Mouse (Mus musculus): ENCODE measurements around the gene Cry2.
A peak's percentile ranks its signal among the peaks of the same experiment; 100 is the strongest.

Cry2 gene

GRCm38 (mm10) chr2:92388081-92388517 lies 45.7 kb downstream of the Cry2 start:
- DNase-seq (ENCODE audit: low spot score) = no peak

- DNase-seq (ENCODE audit: low spot score) = no peak
These were observed 46.2 kb downstream of the Cry2 start for GRCm38 (mm10) chr2:92387646-92388045.

DNA sequence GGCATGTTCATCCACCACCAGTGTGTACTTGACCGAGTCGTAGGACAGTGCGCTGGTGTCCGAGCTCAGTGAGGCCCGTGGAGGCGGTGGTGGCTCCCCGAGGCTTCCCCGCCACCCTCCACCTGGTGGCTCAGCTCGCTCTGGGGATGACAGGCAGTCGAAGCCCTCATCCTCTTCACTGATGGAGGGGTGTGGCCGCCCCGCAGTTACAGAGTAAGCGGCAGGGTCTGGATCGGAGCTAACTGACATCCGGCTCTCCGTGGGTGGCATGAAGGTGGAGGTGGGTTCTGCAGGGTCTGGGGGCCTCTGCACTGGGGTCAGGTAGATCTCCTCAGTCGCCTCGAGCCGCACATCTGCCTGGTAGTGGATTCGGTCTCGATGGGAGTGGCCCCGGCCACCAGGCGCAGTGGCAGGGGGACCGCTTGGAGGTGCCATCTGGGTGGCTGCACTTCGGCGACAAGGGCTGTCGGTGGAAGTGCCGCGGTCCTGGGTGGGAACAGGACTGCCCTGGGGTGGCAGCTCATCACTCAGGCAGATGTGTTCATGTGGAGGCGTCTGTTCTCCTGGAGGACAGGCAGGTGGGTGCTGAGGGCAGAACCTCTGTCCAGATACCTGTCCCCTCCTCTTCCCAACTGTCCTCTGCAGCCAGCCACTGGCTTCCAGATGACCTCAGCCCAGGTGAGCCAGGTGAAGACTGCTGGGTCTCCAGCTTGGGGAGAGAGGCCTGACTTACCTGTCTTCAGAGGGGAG lies 46.8 kb downstream of the Cry2 start:
- no peak for DNase-seq (ENCODE audit: low spot score)

GRCm38 (mm10) chr2:92385113-92386051 lies 48.5 kb downstream of the Cry2 start:
- DNase-seq (ENCODE audit: low spot score) = no peak

DNA sequence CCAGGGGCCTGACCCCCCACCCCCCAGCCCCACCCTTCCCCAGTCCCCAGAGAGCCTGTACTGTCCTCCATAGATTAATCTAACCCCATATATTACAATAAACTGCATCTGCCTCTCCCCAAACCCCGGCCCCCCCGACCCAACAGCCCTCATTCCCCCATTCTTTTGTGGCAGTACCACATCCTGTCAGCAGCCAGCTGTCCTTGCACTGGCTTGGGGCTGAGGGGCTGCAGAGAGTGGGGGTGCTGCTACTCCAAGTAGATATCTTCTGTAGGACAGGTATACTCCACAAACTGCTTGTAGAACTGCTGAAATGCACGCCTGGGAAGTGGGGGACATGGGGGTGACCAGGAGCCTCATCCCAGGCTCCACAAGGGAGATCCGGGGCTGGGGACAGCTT lies 49.7 kb downstream of the Cry2 start:
- no peak for DNase-seq (ENCODE audit: low spot score)

GRCm38 (mm10) chr2:92382759-92383158 lies 51.1 kb downstream of the Cry2 start:
- no peak for DNase-seq (ENCODE audit: low spot score)

DNA sequence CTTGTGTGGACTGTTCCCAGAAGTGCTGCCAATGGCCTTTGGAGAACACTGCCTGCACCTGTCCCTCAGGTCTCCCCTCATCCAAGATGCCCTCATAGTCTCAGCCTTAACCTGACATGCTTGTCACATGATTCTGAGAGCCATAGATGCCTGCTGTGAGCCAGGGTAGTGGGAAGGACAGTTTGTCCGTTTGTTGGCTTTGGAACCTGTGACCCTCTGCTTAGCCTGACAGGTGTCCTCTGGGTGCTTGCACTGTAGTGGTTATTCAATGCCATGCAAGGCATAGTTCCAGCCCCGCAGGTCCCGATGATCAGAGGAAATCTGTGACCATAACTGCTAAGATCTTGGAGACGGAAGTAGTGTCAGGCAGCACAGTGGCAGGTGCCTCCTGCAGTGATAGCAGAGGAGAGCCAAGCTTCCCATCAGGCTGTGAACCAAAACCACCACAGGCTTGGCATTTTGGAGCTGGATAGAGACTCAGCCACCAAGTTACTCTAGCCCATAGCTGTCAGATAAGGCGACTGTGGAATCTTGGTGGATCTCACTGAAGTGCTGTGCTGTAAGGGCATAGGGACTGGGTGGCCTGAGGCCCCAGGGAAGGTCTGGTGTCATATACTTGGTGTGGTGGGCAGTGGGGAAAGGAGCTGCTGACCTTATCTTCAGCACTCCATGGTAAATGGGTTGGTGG lies 51.8 kb downstream of the Cry2 start, which contains the start of gene 1700029I15Rik:
Gene 1700029I15Rik, plus strand, starts transcription at position 638 of the 688 bp plus-strand sequence.
- DNase-seq (ENCODE audit: low spot score) = no peak

- no peak for DNase-seq (ENCODE audit: low spot score)
These were observed 52.7 kb downstream of the Cry2 start for GRCm38 (mm10) chr2:92381161-92381560.

GRCm38 (mm10) chr2:92380495-92381050 lies 53.3 kb downstream of the Cry2 start:
- no peak for DNase-seq (ENCODE audit: low spot score)

- DNase-seq (ENCODE audit: low spot score) = no peak
These were observed 53.9 kb downstream of the Cry2 start for GRCm38 (mm10) chr2:92379783-92380494.

- DNase-seq (ENCODE audit: low spot score) = no peak
These were observed 56.5 kb downstream of the Cry2 start for GRCm38 (mm10) chr2:92377320-92377719.

- no peak for DNase-seq (ENCODE audit: low spot score)
These were observed 57.5 kb downstream of the Cry2 start for GRCm38 (mm10) chr2:92376300-92376699.

GRCm38 (mm10) chr2:92375788-92376187 lies 58.1 kb downstream of the Cry2 start:
- no peak for DNase-seq (ENCODE audit: low spot score)

GRCm38 (mm10) chr2:92375099-92375623 lies 58.7 kb downstream of the Cry2 start:
- DNase-seq (ENCODE audit: low spot score) = peak; percentile 99

GRCm38 (mm10) chr2:92374514-92374913 lies 59.3 kb downstream of the Cry2 start, which contains the start of the genes Pex16 and Large2:
Pex16 (plus strand) TSS chr2:92374676.
Large2 (minus strand) TSS chr2:92374869.
- DNase-seq (ENCODE audit: low spot score) = no peak

GRCm38 (mm10) chr2:92373437-92373813 lies 60.4 kb downstream of the Cry2 start:
- DNase-seq (ENCODE audit: low spot score) = no peak

- peak; percentile 53 for DNase-seq (ENCODE audit: low spot score)
These were observed 60.9 kb downstream of the Cry2 start for GRCm38 (mm10) chr2:92372767-92373436.

DNA sequence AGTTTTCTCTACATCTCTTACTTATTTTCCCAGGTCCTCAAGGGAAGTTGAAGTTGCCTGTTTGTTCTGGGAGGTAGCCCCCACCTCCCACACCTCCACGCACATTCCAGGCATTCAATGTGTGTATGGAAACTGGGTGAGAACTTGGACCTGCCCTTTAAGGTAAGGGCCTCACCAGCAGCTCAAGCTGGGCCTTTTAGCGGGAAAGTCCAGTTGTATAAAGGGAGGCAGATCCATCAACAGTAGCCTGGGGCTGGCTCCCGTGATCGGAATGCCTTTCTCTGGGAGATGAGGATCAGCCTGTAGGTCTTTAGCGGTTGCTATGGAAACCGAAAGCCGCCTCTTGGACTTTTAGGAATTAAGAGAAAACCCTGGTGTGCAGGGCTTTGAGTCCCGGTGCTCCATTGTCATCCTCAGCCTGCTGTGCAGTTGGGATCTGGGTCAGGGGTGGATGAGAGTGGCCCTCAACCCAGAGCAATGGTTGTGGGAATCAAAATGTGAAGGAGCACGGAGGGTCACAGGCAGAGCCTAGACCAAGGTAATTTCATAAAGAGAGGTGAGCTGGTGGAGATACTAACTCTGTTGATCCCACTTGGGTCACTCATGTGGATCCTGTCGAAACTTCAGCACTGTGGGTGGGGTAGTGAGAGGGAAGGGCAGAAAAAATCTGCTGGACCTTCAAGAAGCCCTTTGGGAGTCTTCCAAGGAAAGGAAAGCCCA lies 61.7 kb downstream of the Cry2 start:
- peak; percentile 32 for DNase-seq (ENCODE audit: low spot score)
